Mouse (Mus musculus) CH12.LX (cell line): ENCODE data around the gene Olfr1030. TPM values are rescaled to one million over a fixed set of nuclear protein-coding genes. Genes with fewer than 3 reads are reported as not detected.

Experiments
- DNase-seq: peaks from one replicate; pipeline ENCODE4 v3.0.0-alpha.2; 2013; ENCODE audit errors: extremely low read depth
- H3K27ac ChIP-seq: 2 replicates; pipeline ENCODE4 v1.5.1; 2012; ENCODE audit warnings: low read depth, mild to moderate bottlenecking, control low read depth, moderate library complexity; ENCODE audit not compliant: insufficient read depth
- H3K27me3 ChIP-seq: replicated peaks from 2 replicates; pipeline ENCODE3; 2012; ENCODE audit warnings: inconsistent platforms
- H3K36me3 ChIP-seq, 2 experiments: replicated peaks in 1 of 2; 2 replicates each; pipeline versions ENCODE3 to v1.6.1; 2012; ENCODE audit warnings: inconsistent platforms in 1 of 2, low read length in 1 of 2, mild to moderate bottlenecking in 1 of 2, mixed read lengths in 1 of 2, moderate library complexity in 1 of 2; ENCODE audit not compliant: control insufficient read depth in 1 of 2, insufficient read depth in 1 of 2
- H3K4me1 ChIP-seq, 2 experiments: 2 replicates each; pipeline ENCODE4 v1.6.1; 2012; ENCODE audit warnings: inconsistent platforms in 1 of 2, moderate library complexity in 1 of 2; ENCODE audit not compliant: insufficient read depth in 2 of 2, control insufficient read depth in 1 of 2
- H3K4me2 ChIP-seq: 2 replicates; pipeline ENCODE4 v1.6.1; 2012; ENCODE audit warnings: low read depth, mild to moderate bottlenecking, control low read depth; ENCODE audit not compliant: poor library complexity, insufficient read depth, severe bottlenecking
- H3K4me3 ChIP-seq, 3 experiments: fragments of 150-350 bp in 1 of 3; sonication (generic) in 1 of 3; replicated peaks in 1 of 3; 2 replicates each; pipeline versions ENCODE3 to v1.5.1; 2011 to 2012; ENCODE audit warnings: low read depth in 2 of 3, low read length in 2 of 3, mild to moderate bottlenecking in 2 of 3, moderate library complexity in 2 of 3, control low read depth in 1 of 3, improper control_type of control experiment in 1 of 3, inconsistent platforms in 1 of 3, mixed read lengths in 1 of 3; ENCODE audit not compliant: poor library complexity in 1 of 3
- H3K79me2 ChIP-seq: replicated peaks from 2 replicates; pipeline ENCODE4 v1.6.1; 2012; ENCODE audit warnings: mild to moderate bottlenecking, moderate library complexity; ENCODE audit not compliant: control insufficient read depth, poor library complexity, insufficient read depth, severe bottlenecking; ENCODE audit errors: extremely low read depth
- H3K9ac ChIP-seq: 2 replicates; pipeline ENCODE4 v1.6.1; 2012; ENCODE audit warnings: low read depth, mild to moderate bottlenecking, control low read depth, moderate library complexity; ENCODE audit not compliant: insufficient read depth
- H3K9me3 ChIP-seq: replicated peaks from 2 replicates; pipeline ENCODE3; 2012; ENCODE audit warnings: low read length, inconsistent platforms, mixed read lengths
- BHLHE40 ChIP-seq: IDR thresholded peaks from 2 replicates; pipeline ENCODE4 v1.6.1; 2011; ENCODE audit warnings: mild to moderate bottlenecking, low read depth, low read length, improper control_type of control experiment
- CHD1 ChIP-seq: IDR thresholded peaks from 2 replicates; pipeline ENCODE4 v1.6.1; 2012; ENCODE audit warnings: low read depth, low read length, improper control_type of control experiment, inconsistent platforms
- CHD2 ChIP-seq: IDR thresholded peaks from 2 replicates; pipeline ENCODE4 v1.6.1; 2011; ENCODE audit warnings: low read length, improper control_type of control experiment
- CTCF ChIP-seq, 2 experiments: IDR thresholded peaks in 1 of 2; conservative IDR thresholded peaks in 1 of 2; 2 replicates each; pipeline ENCODE4 v1.5.1; 2011 to 2012; ENCODE audit warnings: low read depth in 2 of 2, low read length in 2 of 2, improper control_type of control experiment in 1 of 2, inconsistent platforms in 1 of 2, mild to moderate bottlenecking in 1 of 2, moderate library complexity in 1 of 2
- E2F4 ChIP-seq: IDR thresholded peaks from 2 replicates; pipeline ENCODE4 v1.6.1; 2011; ENCODE audit warnings: low read depth, low read length, improper control_type of control experiment; ENCODE audit not compliant: insufficient replicate concordance
- ELF1 ChIP-seq: IDR thresholded peaks from 2 replicates; pipeline ENCODE4 v1.6.1; 2014; ENCODE audit warnings: low read depth, mild to moderate bottlenecking, inconsistent platforms, low read length, improper control_type of control experiment
- EP300 ChIP-seq: IDR thresholded peaks from 2 replicates; pipeline ENCODE4 v1.6.1; 2011; ENCODE audit warnings: low read length, improper control_type of control experiment
- HCFC1 ChIP-seq: IDR thresholded peaks from 2 replicates; pipeline ENCODE4 v1.6.1; 2012; ENCODE audit warnings: low read depth, mild to moderate bottlenecking, inconsistent platforms, low read length, improper control_type of control experiment
- JUN ChIP-seq: IDR thresholded peaks from 2 replicates; pipeline ENCODE4 v1.6.1; 2011; ENCODE audit warnings: low read depth, mild to moderate bottlenecking, low read length, improper control_type of control experiment, moderate library complexity; ENCODE audit not compliant: insufficient read depth
- KAT2A ChIP-seq: IDR thresholded peaks from 2 replicates; pipeline ENCODE4 v1.6.1; 2012; ENCODE audit warnings: low read length, improper control_type of control experiment, inconsistent platforms; ENCODE audit not compliant: insufficient replicate concordance
- NELFE ChIP-seq: IDR thresholded peaks from 2 replicates; pipeline ENCODE4 v1.6.1; 2011; ENCODE audit warnings: low read depth, low read length, improper control_type of control experiment
- POLR2AphosphoS2 ChIP-seq: IDR thresholded peaks from 2 replicates; pipeline ENCODE4 v1.6.1; 2011; ENCODE audit warnings: low read depth, low read length, improper control_type of control experiment
- RCOR1 ChIP-seq: conservative IDR thresholded peaks from 2 replicates; pipeline ENCODE4 v1.6.1; 2012; ENCODE audit warnings: low read depth, mild to moderate bottlenecking, inconsistent platforms, low read length, improper control_type of control experiment
- SMC3 ChIP-seq: IDR thresholded peaks from 2 replicates; pipeline ENCODE4 v1.6.1; 2011; ENCODE audit warnings: low read depth, low read length, improper control_type of control experiment
- TBP ChIP-seq: conservative IDR thresholded peaks from 2 replicates; pipeline ENCODE4 v1.6.1; 2011; ENCODE audit warnings: low read depth, low read length, improper control_type of control experiment
- USF1 ChIP-seq: IDR thresholded peaks from 2 replicates; pipeline ENCODE4 v1.6.1; 2014; ENCODE audit warnings: low read depth, mild to moderate bottlenecking, inconsistent platforms, low read length, improper control_type of control experiment
- USF2 ChIP-seq: conservative IDR thresholded peaks from 2 replicates; pipeline ENCODE4 v1.6.1; 2011; ENCODE audit warnings: low read depth, low read length, improper control_type of control experiment
- dilution Hi-C: fragments of 300-500 bp; cut with MboI; formaldehyde crosslinking; loops from 2 replicates; pipeline ENCODE4 v1.14.3; 2020; ENCODE audit warnings: low sequenced_read_pairs; ENCODE audit not compliant: extremely low pct_unique_long_range_greater_than_20kb, extremely low pct_ligation_motif_present
- in situ Hi-C: fragments of 300-500 bp; cut with MboI; formaldehyde crosslinking; loops from 3 replicates; pipeline ENCODE4 v1.14.3; 2019; ENCODE audit warnings: low sequenced_read_pairs, low pct_ligation_motif_present, low pct_unique_long_range_greater_than_20kb, mixed read lengths
- polyA plus RNA-seq: library from polyadenylated mRNA; unstranded; fragments of >175 nt; gene quantifications from 2 replicates; pipeline ENCODE4 v1.2.1, GENCODE M21; 2012; ENCODE audit warnings: low read depth; ENCODE audit not compliant: insufficient read length
- total RNA-seq, 2 experiments: library from RNA; depleted of rRNA; stranded (reverse); fragments of 300-350 nt in 1 of 2; fragments of >200 nt in 1 of 2; gene quantifications; 2 replicates each; pipeline ENCODE4 v1.2.3; 2012 to 2014

Olfr1030 gene
- total and polyA plus RNA-seq, 3 experiments = not detected

DNA sequence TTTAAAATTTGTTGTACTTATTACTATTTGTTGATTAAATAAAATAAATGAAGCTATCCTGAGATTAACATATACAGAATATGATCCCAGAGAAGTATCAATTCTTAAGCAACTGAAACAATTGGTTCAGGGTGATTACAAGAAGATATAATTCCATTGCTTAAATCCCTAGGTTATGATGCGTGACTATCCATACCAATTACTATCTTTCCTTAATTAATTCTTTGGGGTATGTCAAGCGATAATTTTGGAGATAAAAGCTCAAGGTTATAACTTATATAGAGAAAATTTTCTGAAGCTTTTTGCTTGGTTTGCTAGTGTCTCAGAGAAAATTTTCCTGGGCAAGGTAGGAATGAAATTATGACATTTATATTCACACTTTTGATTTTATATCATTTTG is 5.5 kb upstream of the Olfr1030 start, which contains the start of gene Olfr1029:
TSS of gene Olfr1029 (plus strand) at position 301 of the 400 bp plus-strand sequence.
- Histone ChIP-seq H3K36me3 (no peaks in the 10 kb centered on the region), H3K4me1 (no peaks in the 10 kb centered on the region), H3K9me3 (peaks cover 7% of the 10 kb centered on the region), H3K79me2 (no peaks in the 10 kb centered on the region), H3K27ac (no peak within 1 kb of the TSS), H3K9ac (no peak within 1 kb of the TSS), H3K4me3 (no peak within 1 kb of the TSS), H3K27me3 (no peaks in the 10 kb centered on the region), H3K4me2 (no peak within 1 kb of the TSS)
- in situ Hi-C loops (no loop called here), dilution Hi-C loops (no loop called here)
- no peak for DNase-seq
- TF ChIP-seq KAT2A (no peak), USF1 (no peak), USF2 (no peak), CHD1 (no peak), NELFE (no peak), HCFC1 (no peak), JUN (no peak), CHD2 (no peak), CTCF (conservative IDR thresholded peaks at IDR 0.05 in 1 of 2, IDR thresholded peaks at IDR 0.05 in 1 of 2; ENCODE audit: low read depth in 2 of 2, low read length in 2 of 2) (no peak), EP300 (no peak), POLR2AphosphoS2 (no peak), TBP (no peak), SMC3 (no peak)

DNA sequence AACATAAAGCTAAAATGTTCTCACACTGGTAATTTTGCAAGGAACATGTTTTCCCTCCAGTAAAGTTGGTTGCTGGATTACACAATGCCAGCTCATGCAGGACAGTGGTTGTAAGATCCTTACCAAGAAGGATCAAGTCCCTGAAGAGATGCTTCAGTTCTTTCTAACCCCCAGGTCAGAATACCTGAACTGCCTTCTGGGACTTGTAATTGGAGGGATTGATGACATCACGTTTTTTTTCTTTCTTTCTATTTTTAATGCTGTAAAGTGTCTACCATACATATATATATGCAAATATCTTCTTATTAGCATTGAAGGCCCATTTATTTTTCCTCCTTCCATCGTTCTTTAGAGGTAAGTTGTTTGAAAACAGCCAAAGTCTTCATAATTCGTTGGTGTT is 10.9 kb downstream of the Olfr1030 start, which contains the start of gene Olfr1031:
TSS of gene Olfr1031 (plus strand) at position 301 of the 400 bp plus-strand sequence.
- TF ChIP-seq ELF1 (no peak), E2F4 (no peak), RCOR1 (no peak), CHD2 (no peak), TBP (no peak), BHLHE40 (no peak), KAT2A (no peak), NELFE (no peak)
- Histone ChIP-seq H3K9me3 (peaks cover 15% of the 10 kb centered on the region), H3K79me2 (no peaks in the 10 kb centered on the region), H3K4me3 (no peak within 1 kb of the TSS), H3K4me1 (no peaks in the 10 kb centered on the region), H3K9ac (no peak within 1 kb of the TSS), H3K4me2 (no peak within 1 kb of the TSS), H3K27ac (no peak within 1 kb of the TSS), H3K27me3 (no peaks in the 10 kb centered on the region), H3K36me3 (no peaks in the 10 kb centered on the region)
- in situ Hi-C loops = no loop called here
- DNase-seq = no peak
- dilution Hi-C loops = no loop called here
